Mouse (Mus musculus): ENCODE data around the gene Sympk.

GRCm38 (mm10) chr7:19097863-19098262 is 73.7 kb downstream of the Sympk start:
- TF ChIP-seq CTCF (IDR thresholded peaks at IDR 0.05; ENCODE audit: control insufficient read depth, insufficient read depth, low read length) = no peak
- TF ChIP-seq POLR2A (IDR thresholded peaks at IDR 0.05; ENCODE audit: borderline replicate concordance, control insufficient read depth, low read depth, low read length) = no peak

Measured in bone marrow, adult 2 months (tissue).